Mouse (Mus musculus) brain, embryonic 14.5 days (tissue): ENCODE measurements around the gene Olfr15.

Source experiments
- CTCF ChIP-seq: fragments of 200-500 bp; IDR thresholded peaks from 2 replicates; pipeline ENCODE4 v1.5.1; 2012; ENCODE audit warnings: inconsistent platforms, mild to moderate bottlenecking, moderate library complexity, borderline replicate concordance; ENCODE audit not compliant: insufficient read depth, insufficient read length; ENCODE audit errors: extremely low read depth
- POLR2A ChIP-seq: fragments of 200-500 bp; IDR thresholded peaks from 2 replicates; pipeline ENCODE4 v1.6.1; 2012; ENCODE audit warnings: mild to moderate bottlenecking, inconsistent platforms, borderline replicate concordance; ENCODE audit not compliant: poor library complexity, insufficient read depth, insufficient read length, severe bottlenecking; ENCODE audit errors: extremely low read depth

DNA sequence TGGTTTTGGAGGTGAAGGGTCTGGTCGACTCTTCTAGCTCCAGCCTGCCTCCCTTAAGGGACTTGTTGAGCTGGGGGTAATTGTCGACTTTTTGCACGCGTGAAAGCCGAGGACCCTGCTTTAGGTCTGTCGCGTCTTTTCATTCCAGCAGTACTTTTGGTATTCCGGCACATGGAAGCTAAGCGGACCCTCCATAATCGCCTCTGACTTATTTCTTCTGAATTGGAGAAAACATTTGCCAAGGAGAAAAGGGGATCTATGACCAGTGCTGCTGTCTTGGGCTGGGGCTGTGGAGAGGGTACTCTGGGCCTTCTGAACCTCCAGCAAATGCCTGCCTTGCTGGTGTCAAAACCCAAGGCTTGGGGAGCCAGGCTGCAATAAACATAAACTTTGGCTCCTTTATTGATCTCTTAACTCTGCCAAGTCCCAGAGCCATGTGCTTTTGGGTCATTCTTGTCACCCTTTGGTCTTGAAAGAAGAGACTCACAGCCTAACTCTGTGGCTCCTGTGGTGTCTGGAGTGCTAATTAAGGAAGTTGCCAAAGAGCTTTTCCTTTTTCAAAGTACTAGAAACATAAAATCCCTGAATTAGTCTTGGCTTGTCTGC is 54.5 kb downstream of the Olfr15 start:
- TF ChIP-seq POLR2A (no peak), CTCF (no peak)
